16 mouse cellular contexts compared by ENCODE assay signal in the genomic region with DNA sequence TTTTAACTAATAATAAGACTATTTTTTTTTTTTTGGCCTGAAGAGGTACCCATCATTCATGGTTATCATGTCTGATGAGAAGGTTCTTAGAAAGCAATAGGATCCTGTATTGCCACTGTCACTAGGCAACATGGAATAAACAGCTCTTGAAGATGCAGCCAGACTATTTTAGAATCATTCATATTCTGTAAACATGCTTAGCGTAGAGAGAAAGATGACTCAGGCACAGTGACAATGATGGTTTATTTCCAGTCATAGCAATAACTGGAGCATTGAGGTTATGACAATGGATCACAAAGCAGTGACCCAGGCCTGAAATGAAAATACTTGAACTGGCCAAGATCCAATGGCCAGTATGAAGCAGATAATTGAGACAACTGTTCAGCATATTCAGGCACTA.
"Had no signal": no experiment of that assay in that cellular context is flagged by ENCODE, and none has a peak within 500 bp of the region (broad histone marks: within the 10 kb centered on the region; RNA-seq: fewer than 3 reads in every experiment).

No protein-coding gene starts in this region.

- H3K27ac ChIP-seq: kidney, postnatal 0 days; layer of hippocampus, adult 2 months; limb, embryonic 13.5 days; liver, embryonic 14.5 days; lung, embryonic 15.5 days; midbrain, embryonic 12.5 days; neural tube, embryonic 15.5 days had no signal

- DNase-seq: kidney, adult 11 months; kidney, adult 9 months; kidney, postnatal 36 days; left cerebral cortex, postnatal 4 days; right cerebral cortex, postnatal 4 days; spleen, adult 18-20 months; thymus, adult 2 months; thymus, postnatal 25 days had no signal

- H3K4me1 ChIP-seq: limb, embryonic 13.5 days; lung, embryonic 15.5 days; midbrain, embryonic 12.5 days; neural tube, embryonic 15.5 days had no signal

- H3K27me3 ChIP-seq: limb, embryonic 13.5 days; lung, embryonic 15.5 days; midbrain, embryonic 12.5 days; neural tube, embryonic 15.5 days had no signal

- H3K4me3 ChIP-seq: layer of hippocampus, adult 2 months; limb, embryonic 13.5 days; lung, embryonic 15.5 days; midbrain, embryonic 12.5 days; myocyte; neural tube, embryonic 15.5 days had no signal

- H3K36me3 ChIP-seq: limb, embryonic 13.5 days; lung, embryonic 15.5 days; midbrain, embryonic 12.5 days; neural tube, embryonic 15.5 days had no signal

- H3K4me2 ChIP-seq: limb, embryonic 13.5 days; lung, embryonic 15.5 days; midbrain, embryonic 12.5 days; neural tube, embryonic 15.5 days had no signal

- H3K9me3 ChIP-seq: limb, embryonic 13.5 days; lung, embryonic 15.5 days; midbrain, embryonic 12.5 days; neural tube, embryonic 15.5 days had no signal

- H3K9ac ChIP-seq: limb, embryonic 13.5 days; liver, embryonic 14.5 days; lung, embryonic 15.5 days; midbrain, embryonic 12.5 days; neural tube, embryonic 15.5 days had no signal
